Mouse (Mus musculus) left cerebral cortex, postnatal 14 days (tissue): ENCODE results near the gene Gm6525. TPM values are rescaled to one million over a fixed set of nuclear protein-coding genes. Genes with fewer than 3 reads are reported as not detected.

Source experiments
- total RNA-seq, 2 experiments: library from RNA; stranded (reverse); gene quantifications; 2 replicates each; pipeline ENCODE4 v1.2.3; 2021

The Gm6525 gene
- total RNA-seq, 2 experiments from 2014 or later = 0.35 TPM; not detected in 1

Other genes starting within 250 kb of the Gm6525 start
- 10 to 100 TPM; 29.6 to 35.8 TPM for gene Tmem131l, start 133.9 kb upstream of the Gm6525 start, total RNA-seq
- gene Mnd1, start 18.3 kb upstream of the Gm6525 start, total RNA-seq = 1 to 10 TPM; 2.5 to 2.8 TPM
- gene Trim2, start 132.8 kb downstream of the Gm6525 start, total RNA-seq = 100 to 1,000 TPM; 190 to 200 TPM